ENCODE assay signal across 8 mouse cellular contexts in genomic region chr2:92390206-92390930, GRCm38 (mm10). TPM values are rescaled to one million over a fixed set of nuclear protein-coding genes. Genes with fewer than 3 reads are reported as not detected.
A peak's percentile ranks its signal among the peaks of the same experiment; 100 is the strongest.
DNase-seq lines count a peak whose midpoint lies in the region; ATAC-seq lines count a peak whose summit lies in the region.

No protein-coding gene starts in this region.

- H3K9ac ChIP-seq in hindbrain, embryonic 12.5 days, result peak overlapping the region; percentile 43; the same call in 1 of the 2 replicates
- no peak overlapping the region for H3K9ac ChIP-seq in liver, embryonic 12.5 days

- WGBS in hindbrain, embryonic 12.5 days, result 81% methylated on average over 6 of the region's 6 CpGs
- 79% methylated on average over 6 of the region's 6 CpGs for WGBS in midbrain, embryonic 10.5 days
- WGBS in liver, embryonic 12.5 days (ENCODE audit: insufficient replicate concordance), result 49% methylated on average over 6 of the region's 6 CpGs

- no peaks in the 10 kb centered on the region for H3K9me3 ChIP-seq in hindbrain, embryonic 12.5 days (replicated peaks)
- no peaks in the 10 kb centered on the region for H3K9me3 ChIP-seq in midbrain, embryonic 10.5 days (replicated peaks)
- no peaks in the 10 kb centered on the region for H3K9me3 ChIP-seq in liver, embryonic 12.5 days (replicated peaks)

- peak overlapping the region; percentile 92 for H3K4me2 ChIP-seq in hindbrain, embryonic 12.5 days (replicated peaks)
- no peak overlapping the region for H3K4me2 ChIP-seq in liver, embryonic 12.5 days

- H3K4me3 ChIP-seq in hindbrain, embryonic 12.5 days, result no peak overlapping the region
- H3K4me3 ChIP-seq in midbrain, embryonic 10.5 days, result peak overlapping the region; percentile 66
- no peak overlapping the region for H3K4me3 ChIP-seq in liver, embryonic 12.5 days

- H3K27me3 ChIP-seq in hindbrain, embryonic 12.5 days, result no peaks in the 10 kb centered on the region
- H3K27me3 ChIP-seq in midbrain, embryonic 10.5 days (ENCODE audit: low read depth, poor library complexity, severe bottlenecking), result peaks cover 25% of the 10 kb centered on the region
- H3K27me3 ChIP-seq in liver, embryonic 12.5 days (replicated peaks), result peaks cover 100% of the 10 kb centered on the region

- ATAC-seq in hindbrain, embryonic 12.5 days (ENCODE audit: low FRiP score), result no peak
- no peak for ATAC-seq in megakaryocyte, adult 5-6 weeks (ENCODE audit: poor library complexity, severe bottlenecking)
- no peak for ATAC-seq in liver, embryonic 12.5 days

- H3K4me1 ChIP-seq in hindbrain, embryonic 12.5 days, result peaks cover 59% of the 10 kb centered on the region
- H3K4me1 ChIP-seq in midbrain, embryonic 10.5 days, result peaks cover 73% of the 10 kb centered on the region
- H3K4me1 ChIP-seq in liver, embryonic 12.5 days, result peaks cover 35% of the 10 kb centered on the region

- peaks cover 24% of the 10 kb centered on the region for H3K36me3 ChIP-seq in hindbrain, embryonic 12.5 days
- H3K36me3 ChIP-seq in midbrain, embryonic 10.5 days, result peaks cover 28% of the 10 kb centered on the region
- no peaks in the 10 kb centered on the region for H3K36me3 ChIP-seq in liver, embryonic 12.5 days

- peak overlapping the region; percentile 86 for H3K27ac ChIP-seq in hindbrain, embryonic 12.5 days
- H3K27ac ChIP-seq in midbrain, embryonic 10.5 days (replicated peaks), result peak overlapping the region; percentile 93
- no peak overlapping the region for H3K27ac ChIP-seq in liver, embryonic 12.5 days

- DNase-seq in heart, adult 11 months, result peak; percentile 94
- no peak for DNase-seq in heart, adult 9 months (ENCODE audit: low spot score in 2 of 2)
- peak; percentile 69 for DNase-seq in adipocyte (ENCODE audit: low spot score)
- no peak for DNase-seq in midbrain, embryonic 10.5 days (ENCODE audit: low spot score)
- DNase-seq in thymus, adult 18-20 months, result no peak

RNA-seq across cellular contexts. Expression of gene 1700029I15Rik, which starts 8.0 kb away (rescaled TPM):
- 7.6 and 8.1 TPM in 2 replicates for polyA plus RNA-seq in hindbrain, embryonic 12.5 days (2016; fragmentation: Nextera tagmentation; extraction: Ambion mirVana)
- 4.1 and 5.2 TPM in 2 replicates for polyA plus RNA-seq in midbrain, embryonic 10.5 days (2016; fragmentation: Nextera tagmentation; extraction: Ambion mirVana)
- 2.6 and 3.5 TPM in 2 replicates for total RNA-seq in megakaryocyte, adult 5-6 weeks (2015)
- total RNA-seq in megakaryocyte, adult 5-6 weeks (2017), result 1.5 and 3.1 TPM in 2 replicates
- polyA plus RNA-seq in liver, embryonic 12.5 days (2016; fragmentation: Nextera tagmentation; extraction: Ambion mirVana), result 1.1 and 1.4 TPM in 2 replicates

RNA-seq across cellular contexts. Expression of gene Mapk8ip1, which starts 10.7 kb away (rescaled TPM):
- 112 and 115 TPM in 2 replicates for polyA plus RNA-seq in hindbrain, embryonic 12.5 days (2016; fragmentation: Nextera tagmentation; extraction: Ambion mirVana)
- 58.3 and 70.5 TPM in 2 replicates for polyA plus RNA-seq in midbrain, embryonic 10.5 days (2016; fragmentation: Nextera tagmentation; extraction: Ambion mirVana)
- total RNA-seq in megakaryocyte, adult 5-6 weeks (2015), result not detected in 2 replicates
- total RNA-seq in megakaryocyte, adult 5-6 weeks (2017), result 0.04 TPM in 1 of 2 replicates, not detected in the other
- 4.6 and 4.7 TPM in 2 replicates for polyA plus RNA-seq in liver, embryonic 12.5 days (2016; fragmentation: Nextera tagmentation; extraction: Ambion mirVana)

RNA-seq across cellular contexts. Expression of gene Large2, which starts 15.7 kb away (rescaled TPM):
- polyA plus RNA-seq in hindbrain, embryonic 12.5 days (2016; fragmentation: Nextera tagmentation; extraction: Ambion mirVana), result 5.4 and 7.0 TPM in 2 replicates
- 16.2 and 25.6 TPM in 2 replicates for polyA plus RNA-seq in midbrain, embryonic 10.5 days (2016; fragmentation: Nextera tagmentation; extraction: Ambion mirVana)
- total RNA-seq in megakaryocyte, adult 5-6 weeks (2015), result not detected in 2 replicates
- total RNA-seq in megakaryocyte, adult 5-6 weeks (2017), result not detected in 2 replicates
- 1.8 and 2.0 TPM in 2 replicates for polyA plus RNA-seq in liver, embryonic 12.5 days (2016; fragmentation: Nextera tagmentation; extraction: Ambion mirVana)

RNA-seq across cellular contexts. Expression of gene Pex16, which starts 15.9 kb away (rescaled TPM):
- 23.1 and 25.0 TPM in 2 replicates for polyA plus RNA-seq in hindbrain, embryonic 12.5 days (2016; fragmentation: Nextera tagmentation; extraction: Ambion mirVana)
- polyA plus RNA-seq in midbrain, embryonic 10.5 days (2016; fragmentation: Nextera tagmentation; extraction: Ambion mirVana), result 26.1 and 27.1 TPM in 2 replicates
- total RNA-seq in megakaryocyte, adult 5-6 weeks (2015), result 13.8 and 18.1 TPM in 2 replicates
- 7.4 and 17.4 TPM in 2 replicates for total RNA-seq in megakaryocyte, adult 5-6 weeks (2017)
- 20.1 and 21.2 TPM in 2 replicates for polyA plus RNA-seq in liver, embryonic 12.5 days (2016; fragmentation: Nextera tagmentation; extraction: Ambion mirVana)

RNA-seq across cellular contexts. Expression of gene Cry2, which starts 43.5 kb away (rescaled TPM):
- polyA plus RNA-seq in hindbrain, embryonic 12.5 days (2016; fragmentation: Nextera tagmentation; extraction: Ambion mirVana), result 38.1 and 39.9 TPM in 2 replicates
- polyA plus RNA-seq in midbrain, embryonic 10.5 days (2016; fragmentation: Nextera tagmentation; extraction: Ambion mirVana), result 32.8 and 36.2 TPM in 2 replicates
- 3.5 and 4.1 TPM in 2 replicates for total RNA-seq in megakaryocyte, adult 5-6 weeks (2015)
- total RNA-seq in megakaryocyte, adult 5-6 weeks (2017), result 3.2 and 4.3 TPM in 2 replicates
- 14.1 and 14.5 TPM in 2 replicates for polyA plus RNA-seq in liver, embryonic 12.5 days (2016; fragmentation: Nextera tagmentation; extraction: Ambion mirVana)

Comparison
In these comparisons a context has a peak if more than half of its experiments do, and no peak if none do; other contexts are left out.
1. DNase-seq: peak in heart, adult 11 months (single experiment) and adipocyte (single experiment); none in heart, adult 9 months (0 of 2), midbrain, embryonic 10.5 days (single experiment) and thymus, adult 18-20 months (0 of 2).
2. RNA of gene Mapk8ip1, which starts 10.7 kb away (polyA plus RNA-seq): 112 to 115 TPM in hindbrain, embryonic 12.5 days and 58.3 to 70.5 TPM in midbrain, embryonic 10.5 days; 4.6 to 4.7 TPM in liver, embryonic 12.5 days; every median in the first group is over 10 times any median in the second.